Mouse (Mus musculus) testis, adult 2 months (tissue): ENCODE measurements around the gene Kif1c. TPM values are rescaled to one million over a fixed set of nuclear protein-coding genes. Genes with fewer than 3 reads are reported as not detected.
A peak's percentile ranks its signal among the peaks of the same experiment; 100 is the strongest.

Experiments used
- H3K27ac ChIP-seq: fragments of 200-500 bp; 2 replicates; pipeline ENCODE4 v1.5.1; 2012; ENCODE audit warnings: low read depth, low read length; ENCODE audit not compliant: control insufficient read depth, insufficient read depth
- H3K27me3 ChIP-seq: fragments of 200-500 bp; 2 replicates; pipeline ENCODE4 v1.6.1; 2012; ENCODE audit warnings: mild to moderate bottlenecking, low read length, moderate library complexity; ENCODE audit not compliant: control insufficient read depth, insufficient read depth
- H3K36me3 ChIP-seq: fragments of 200-500 bp; 2 replicates; pipeline ENCODE4 v1.6.1; 2012; ENCODE audit warnings: mild to moderate bottlenecking, low read length; ENCODE audit not compliant: control insufficient read depth, insufficient read depth
- H3K4me1 ChIP-seq: fragments of 200-500 bp; 2 replicates; pipeline ENCODE4 v1.6.1; 2012; ENCODE audit warnings: low read length; ENCODE audit not compliant: control insufficient read depth, insufficient read depth
- H3K4me3 ChIP-seq: fragments of 200-500 bp; 2 replicates; pipeline ENCODE4 v1.5.1; 2012; ENCODE audit warnings: low read depth, mild to moderate bottlenecking, low read length, moderate library complexity, mixed read lengths; ENCODE audit not compliant: control insufficient read depth
- CTCF ChIP-seq: fragments of 200-500 bp; IDR thresholded peaks from 2 replicates; pipeline ENCODE4 v1.5.1; 2012; ENCODE audit warnings: low read depth, mild to moderate bottlenecking, inconsistent platforms, low read length, moderate library complexity; ENCODE audit not compliant: control insufficient read depth, insufficient read depth, insufficient replicate concordance
- POLR2A ChIP-seq: fragments of 200-500 bp; IDR thresholded peaks from 2 replicates; pipeline ENCODE4 v1.6.1; 2012; ENCODE audit warnings: low read depth, mild to moderate bottlenecking, inconsistent platforms, low read length, moderate library complexity; ENCODE audit not compliant: control insufficient read depth
- polyA plus RNA-seq: library from polyadenylated mRNA; depleted of rRNA; stranded (reverse); fragments of >200 nt; gene quantifications from 2 replicates; pipeline ENCODE4 v1.2.3, GENCODE M21; 2012; rRNA removed

Kif1c gene
- 5.7 and 6.6 TPM in 2 replicates for polyA plus RNA-seq

GRCm38 (mm10) chr11:70699722-70700556 is at the start of gene Kif1c, which contains the start of gene Inca1:
Gene Kif1c (plus strand): TSS chr11:70700548.
Gene Inca1 (minus strand): TSS chr11:70700155.
- peak within 1 kb of the TSS; percentile 96 for H3K27ac ChIP-seq
- H3K4me3 ChIP-seq = peak within 1 kb of the TSS; percentile 96
- no peaks in the 10 kb centered on the region for H3K27me3 ChIP-seq
- peaks cover 11% of the 10 kb centered on the region for H3K4me1 ChIP-seq
- H3K36me3 ChIP-seq = no peaks in the 10 kb centered on the region
- no peak for TF ChIP-seq CTCF
- TF ChIP-seq POLR2A = peak; percentile 90

- peaks cover 19% of the 10 kb centered on the region for H3K4me1 ChIP-seq
- H3K27me3 ChIP-seq = no peaks in the 10 kb centered on the region
- H3K36me3 ChIP-seq = no peaks in the 10 kb centered on the region; the same call in 1 of the 2 replicates
- no peak for TF ChIP-seq POLR2A
- TF ChIP-seq CTCF = no peak
- H3K27ac ChIP-seq = no peak overlapping the region
- no peak overlapping the region for H3K4me3 ChIP-seq
Observed at GRCm38 (mm10) chr11:70651391-70651790, 49.0 kb upstream of the Kif1c start.

DNA sequence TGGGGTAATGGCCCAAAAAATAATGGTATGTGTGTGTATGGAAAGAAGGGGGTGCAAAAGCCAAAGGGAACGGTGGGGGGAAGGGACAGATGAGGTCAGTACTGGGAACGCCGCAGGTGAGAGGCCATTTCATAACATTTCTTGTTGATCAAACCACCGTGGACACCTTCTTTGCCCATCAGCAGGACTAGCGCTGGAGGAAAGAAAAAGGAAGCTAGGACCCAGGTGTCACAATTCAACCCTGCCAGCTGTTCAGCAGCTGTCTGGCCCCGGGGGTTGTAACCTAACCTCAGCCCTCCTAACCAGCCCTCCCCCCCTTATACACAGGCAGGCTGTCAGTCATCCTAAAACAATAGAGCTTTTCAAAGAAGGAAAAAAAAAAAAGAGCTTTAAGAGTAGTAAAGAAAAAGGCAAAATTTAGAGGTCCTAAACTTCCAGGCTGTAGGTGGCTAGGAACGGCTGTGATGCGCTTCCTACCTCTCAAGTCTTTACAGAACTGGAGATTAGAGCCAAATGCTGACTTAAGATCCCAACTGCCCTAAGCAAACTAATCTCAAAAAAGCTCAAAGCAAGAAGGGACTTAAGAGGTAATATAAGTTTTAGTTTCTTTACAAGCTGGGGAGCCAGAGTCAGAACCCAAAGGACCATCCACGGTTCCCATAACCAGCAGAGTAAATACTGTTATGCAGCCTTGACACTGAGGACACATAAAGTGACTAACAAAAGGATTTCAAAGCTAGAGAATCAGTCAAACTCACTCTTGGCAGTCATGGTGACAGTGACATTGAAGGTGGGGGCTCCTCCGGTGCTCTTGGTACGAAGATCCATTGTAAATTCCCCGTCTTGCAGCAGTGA is 48.1 kb upstream of the Kif1c start:
- Histone ChIP-seq H3K4me1 (peaks cover 24% of the 10 kb centered on the region), H3K4me3 (peak overlapping the region; percentile 100), H3K27me3 (no peaks in the 10 kb centered on the region), H3K36me3 (no peaks in the 10 kb centered on the region; the same call in 1 of the 2 replicates), H3K27ac (no peak overlapping the region; the same call in 1 of the 2 replicates)
- TF ChIP-seq POLR2A (no peak), CTCF (no peak)

DNA sequence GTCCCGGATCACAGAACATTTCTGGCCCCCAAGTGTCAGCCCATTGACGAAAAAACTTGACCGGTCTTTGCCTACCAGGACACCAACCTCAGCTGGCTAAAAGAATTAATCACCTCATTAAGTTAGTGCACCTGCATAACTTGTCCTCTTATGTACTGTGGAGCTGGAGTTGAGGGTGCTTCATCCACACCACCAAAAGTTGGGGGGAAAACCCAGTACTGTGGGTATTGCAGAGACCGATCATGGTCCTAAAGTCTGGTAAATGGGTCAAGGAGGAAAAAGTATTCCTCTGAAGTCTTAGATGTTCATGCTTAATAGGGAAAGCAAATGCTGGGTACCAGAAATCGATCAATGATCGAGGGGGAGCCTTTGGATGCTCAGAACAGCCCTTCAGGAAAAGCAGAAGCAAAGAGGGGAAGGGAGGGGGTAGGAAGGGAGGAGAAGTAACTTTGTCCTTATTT is 47.4 kb upstream of the Kif1c start:
- peaks cover 23% of the 10 kb centered on the region for H3K4me1 ChIP-seq
- H3K4me3 ChIP-seq = peak overlapping the region; percentile 100
- H3K27ac ChIP-seq = peak overlapping the region; percentile 58
- TF ChIP-seq CTCF (no peak), POLR2A (no peak)
- no peaks in the 10 kb centered on the region for H3K27me3 ChIP-seq
- no peaks in the 10 kb centered on the region; the same call in 1 of the 2 replicates for H3K36me3 ChIP-seq

DNA sequence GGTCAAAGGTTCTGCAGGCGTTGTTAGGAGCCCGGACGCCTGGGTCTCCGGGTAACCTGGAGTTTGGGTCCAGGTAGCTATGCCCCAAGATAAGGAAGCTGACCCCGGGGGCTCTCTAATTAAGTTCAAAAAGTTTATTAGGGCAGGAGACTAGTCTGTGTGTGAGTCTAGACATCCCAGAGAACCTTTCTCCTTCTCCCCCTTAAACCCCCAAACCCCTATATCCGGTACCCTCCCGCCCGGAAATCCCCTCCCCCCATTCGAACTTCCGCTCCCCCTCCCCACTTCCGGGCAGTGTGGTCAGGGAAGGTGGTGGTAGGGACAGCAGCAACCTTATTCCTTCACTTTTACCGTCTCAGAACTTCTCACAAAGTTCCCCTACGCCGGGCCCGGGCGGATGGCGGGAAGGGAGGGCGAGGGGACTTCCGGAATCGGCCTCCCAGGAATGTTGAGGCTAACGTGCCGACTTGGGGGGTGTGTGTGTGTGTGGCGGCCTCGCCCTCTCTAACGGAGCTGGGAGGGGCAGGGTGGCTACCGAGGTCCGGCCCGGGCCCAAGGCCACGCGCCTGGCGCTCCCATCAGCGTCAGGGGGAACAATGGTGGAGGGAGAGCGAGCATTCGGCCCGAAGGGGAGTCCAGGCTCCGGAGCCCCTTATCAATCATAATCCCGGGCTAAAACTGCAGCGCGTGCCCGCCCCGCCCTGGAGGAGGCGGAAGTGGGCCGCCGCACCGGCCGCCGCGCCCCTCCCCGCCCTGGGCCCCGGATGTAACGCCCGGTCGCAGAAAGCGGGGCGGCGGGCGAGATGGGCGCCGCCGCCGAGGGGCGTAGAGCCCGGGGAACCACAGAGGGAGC is 46.8 kb upstream of the Kif1c start:
- no peaks in the 10 kb centered on the region for H3K27me3 ChIP-seq
- H3K4me3 ChIP-seq = peak overlapping the region; percentile 100
- peaks cover 23% of the 10 kb centered on the region for H3K4me1 ChIP-seq
- H3K36me3 ChIP-seq = no peaks in the 10 kb centered on the region; the same call in 1 of the 2 replicates
- TF ChIP-seq POLR2A (no peak; the same call in 1 of the 2 replicates), CTCF (no peak)
- H3K27ac ChIP-seq = peak overlapping the region; percentile 100

DNA sequence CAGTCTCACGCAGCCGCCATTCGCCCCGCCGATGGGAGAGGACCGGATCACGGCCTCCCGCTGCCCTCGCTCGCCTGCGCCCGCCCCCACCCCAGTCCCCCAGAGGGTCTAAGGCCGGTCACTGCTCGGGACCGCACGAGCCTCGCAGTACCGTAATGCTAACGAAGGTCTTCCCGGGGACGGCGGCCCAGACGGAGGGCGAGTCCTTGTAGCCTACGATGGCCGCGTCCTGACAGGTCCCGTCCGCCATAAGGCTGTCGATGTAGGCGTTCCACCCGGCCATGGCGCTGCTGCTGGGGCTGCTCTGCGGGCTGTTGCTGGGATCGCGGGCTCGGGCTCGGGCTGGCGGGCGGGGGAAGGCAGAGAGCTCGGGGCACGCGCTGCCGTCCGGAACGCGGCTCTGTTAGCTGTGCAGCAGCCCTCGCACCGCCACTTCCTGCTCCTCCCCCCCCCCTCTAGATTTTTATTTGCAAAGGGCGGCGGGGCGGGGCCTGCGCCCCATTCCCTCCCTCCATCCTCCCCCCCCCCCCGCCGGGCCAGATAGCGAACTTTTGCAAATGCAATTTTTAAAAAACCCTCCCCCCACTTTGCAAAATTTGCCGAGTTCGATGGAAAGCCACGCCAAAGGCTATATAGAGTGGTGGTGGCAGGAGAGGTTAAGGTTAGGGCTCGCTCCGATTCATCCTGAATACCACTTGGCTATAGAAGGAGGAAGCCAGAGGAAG is 46.0 kb upstream of the Kif1c start, which contains the start of gene Pfn1:
TSS of gene Pfn1 (minus strand) at position 447 of the 725 bp plus-strand sequence.
- TF ChIP-seq POLR2A (peak; percentile 80), CTCF (no peak)
- peak within 1 kb of the TSS; percentile 100 for H3K4me3 ChIP-seq
- H3K36me3 ChIP-seq = no peaks in the 10 kb centered on the region; the same call in 1 of the 2 replicates
- H3K27me3 ChIP-seq = no peaks in the 10 kb centered on the region
- H3K4me1 ChIP-seq = peaks cover 23% of the 10 kb centered on the region
- H3K27ac ChIP-seq = peak within 1 kb of the TSS; percentile 100
